Mouse (Mus musculus): ENCODE data around the gene Pdlim3. TPM values are rescaled to one million over a fixed set of nuclear protein-coding genes. Genes with fewer than 3 reads are reported as not detected.

The Pdlim3 gene
- total and polyA plus RNA-seq, 3 experiments = not detected

DNA sequence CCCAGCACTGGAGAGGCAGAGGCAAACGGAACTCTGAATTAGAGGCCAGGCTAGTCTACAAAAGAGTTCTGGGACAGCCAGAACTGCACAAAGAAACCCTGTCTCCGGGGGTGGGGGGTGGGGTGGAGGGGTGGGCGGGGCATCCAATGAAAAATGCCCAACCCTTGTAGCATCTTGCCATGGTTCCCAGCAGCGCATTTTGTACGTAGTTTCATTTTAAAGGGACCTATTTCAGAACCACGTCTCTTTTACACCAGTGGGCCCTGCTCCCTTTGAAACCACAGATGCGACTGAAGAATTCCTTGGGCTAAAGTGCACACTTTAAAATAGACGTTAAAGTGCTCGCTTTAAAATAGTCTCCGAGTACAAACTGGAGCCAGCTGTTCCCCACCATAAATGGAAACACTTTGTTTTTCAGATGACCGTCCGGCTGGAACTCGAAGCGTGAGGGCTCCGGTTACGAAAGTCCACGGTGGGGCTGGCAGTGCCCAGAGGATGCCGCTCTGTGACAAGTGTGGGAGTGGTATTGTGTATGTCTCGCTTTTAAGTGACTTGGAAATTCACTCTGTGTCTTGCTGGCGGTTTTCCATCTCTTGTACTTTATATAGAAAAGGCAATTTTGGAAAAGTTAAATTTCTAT is 31.9 kb downstream of the Pdlim3 start:
- H3K9me3 ChIP-seq (replicated peaks; ENCODE audit: insufficient read depth, low read length) = no peaks in the 10 kb centered on the region
- no peak overlapping the region for H3K9ac ChIP-seq (ENCODE audit: control insufficient read depth, low read depth, low read length, poor library complexity, severe bottlenecking)
- no peaks in the 10 kb centered on the region for H3K36me3 ChIP-seq (ENCODE audit: control insufficient read depth in 1 of 2, insufficient read depth in 2 of 2, low read length in 2 of 2)
- no peaks in the 10 kb centered on the region for H3K4me1 ChIP-seq (ENCODE audit: control insufficient read depth in 1 of 2, insufficient read depth in 2 of 2, low read length in 2 of 2)
- no peak for TF ChIP-seq ZMIZ1 (IDR thresholded peaks at IDR 0.05; ENCODE audit: low read depth, low read length)
- TF ChIP-seq BHLHE40 (IDR thresholded peaks at IDR 0.05; ENCODE audit: borderline replicate concordance, low read depth, low read length) = no peak
- TF ChIP-seq MYB (IDR thresholded peaks at IDR 0.05; ENCODE audit: low read depth, low read length) = no peak
- TF ChIP-seq MAX (IDR thresholded peaks at IDR 0.05; ENCODE audit: low read length) = no peak
- no peak for TF ChIP-seq MEF2A (IDR thresholded peaks at IDR 0.05; ENCODE audit: extremely low read depth, insufficient replicate concordance, low read depth, low read length, poor library complexity, severe bottlenecking)
- TF ChIP-seq TBP (IDR thresholded peaks at IDR 0.05; ENCODE audit: low read depth, low read length) = no peak
- no peak for TF ChIP-seq NRF1 (IDR thresholded peaks at IDR 0.05; ENCODE audit: insufficient read depth, low read depth, low read length, poor library complexity, severe bottlenecking)
- TF ChIP-seq POLR2AphosphoS2 (IDR thresholded peaks at IDR 0.05; ENCODE audit: low read length) = no peak
- TF ChIP-seq GABPA (IDR thresholded peaks at IDR 0.05; ENCODE audit: low read depth, low read length) = no peak
- no peak for TF ChIP-seq KAT2A (conservative IDR thresholded peaks at IDR 0.05; ENCODE audit: low read depth, low read length)
- TF ChIP-seq UBTF (IDR thresholded peaks at IDR 0.05; ENCODE audit: borderline replicate concordance, insufficient read depth, low read depth, low read length) = no peak
- TF ChIP-seq ZKSCAN1 (IDR thresholded peaks at IDR 0.05; ENCODE audit: low read depth, low read length) = no peak
- no peak for TF ChIP-seq MYC (IDR thresholded peaks at IDR 0.05; ENCODE audit: low read depth, low read length)
- H3K27ac ChIP-seq (ENCODE audit: control insufficient read depth, low read depth, low read length) = no peak overlapping the region
- H3K27me3 ChIP-seq (ENCODE audit: control insufficient read depth in 1 of 2, insufficient read depth in 2 of 2, low read length in 2 of 2) = no peaks in the 10 kb centered on the region
- DNase-seq (ENCODE audit: low read depth, low spot score) = no peak
- no peaks in the 10 kb centered on the region for H3K79me2 ChIP-seq (ENCODE audit: control insufficient read depth, insufficient read depth, low read length, poor library complexity)
- no peak overlapping the region for H3K4me3 ChIP-seq (ENCODE audit: control insufficient read depth in 1 of 2, insufficient read depth in 1 of 2, low read depth in 2 of 2, low read length in 2 of 2)

DNA sequence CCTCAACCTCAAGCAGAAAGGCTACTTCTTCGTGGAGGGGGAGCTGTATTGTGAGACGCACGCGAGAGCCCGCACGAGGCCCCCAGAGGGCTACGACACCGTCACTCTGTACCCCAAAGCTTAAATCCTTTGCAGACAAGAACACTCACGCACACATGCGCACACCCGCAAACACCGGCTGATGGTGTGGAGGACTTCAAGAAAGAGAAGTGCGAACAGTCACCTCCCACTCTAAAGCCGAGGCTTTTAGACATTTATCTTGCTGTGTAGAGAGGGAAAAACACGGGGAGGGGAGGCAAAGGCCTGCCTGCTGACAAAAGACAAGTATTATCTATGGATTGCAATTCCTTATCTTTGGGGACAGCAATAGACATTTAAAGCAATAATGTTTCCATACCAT is 33.6 kb downstream of the Pdlim3 start:
- no peak overlapping the region for H3K27ac ChIP-seq (ENCODE audit: control insufficient read depth, low read depth, low read length)
- no peak for DNase-seq (ENCODE audit: low read depth, low spot score)
- H3K79me2 ChIP-seq (ENCODE audit: control insufficient read depth, insufficient read depth, low read length, poor library complexity) = no peaks in the 10 kb centered on the region
- H3K9me3 ChIP-seq (replicated peaks; ENCODE audit: insufficient read depth, low read length) = no peaks in the 10 kb centered on the region
- no peak overlapping the region for H3K4me3 ChIP-seq (ENCODE audit: control insufficient read depth in 1 of 2, insufficient read depth in 1 of 2, low read depth in 2 of 2, low read length in 2 of 2)
- H3K27me3 ChIP-seq (ENCODE audit: control insufficient read depth in 1 of 2, insufficient read depth in 2 of 2, low read length in 2 of 2) = no peaks in the 10 kb centered on the region
- no peak overlapping the region for H3K9ac ChIP-seq (ENCODE audit: control insufficient read depth, low read depth, low read length, poor library complexity, severe bottlenecking)
- TF ChIP-seq MYC (IDR thresholded peaks at IDR 0.05; ENCODE audit: low read depth, low read length) (no peak), ZC3H11A (IDR thresholded peaks at IDR 0.05; ENCODE audit: low read depth, low read length) (no peak), USF1 (IDR thresholded peaks at IDR 0.05; ENCODE audit: low read depth, low read length) (no peak), RCOR1 (IDR thresholded peaks at IDR 0.05; ENCODE audit: low read depth, low read length) (no peak), TBP (IDR thresholded peaks at IDR 0.05; ENCODE audit: low read depth, low read length) (no peak), ELF1 (IDR thresholded peaks at IDR 0.05; ENCODE audit: low read depth, low read length) (no peak), NRF1 (IDR thresholded peaks at IDR 0.05; ENCODE audit: insufficient read depth, low read depth, low read length, poor library complexity, severe bottlenecking) (no peak), MEF2A (IDR thresholded peaks at IDR 0.05; ENCODE audit: extremely low read depth, insufficient replicate concordance, low read depth, low read length, poor library complexity, severe bottlenecking) (no peak), RAD21 (IDR thresholded peaks at IDR 0.05; ENCODE audit: low read depth, low read length) (no peak), MXI1 (IDR thresholded peaks at IDR 0.05; ENCODE audit: low read depth, low read length) (no peak), ZNF384 (IDR thresholded peaks at IDR 0.05; ENCODE audit: low read depth, low read length) (no peak)
- H3K4me1 ChIP-seq (ENCODE audit: control insufficient read depth in 1 of 2, insufficient read depth in 2 of 2, low read length in 2 of 2) = no peaks in the 10 kb centered on the region
- H3K36me3 ChIP-seq (ENCODE audit: control insufficient read depth in 1 of 2, insufficient read depth in 2 of 2, low read length in 2 of 2) = no peaks in the 10 kb centered on the region

Data from MEL (cell line).